Mouse (Mus musculus) heart, embryonic 13.5 days (tissue): ENCODE results near the gene Zswim3. TPM values are rescaled to one million over a fixed set of nuclear protein-coding genes. Genes with fewer than 3 reads are reported as not detected.
"Not testable (repeated sequence)": the region's sequence is repeated elsewhere in the genome, so short reads cannot be mapped to it uniquely, and the experiment has no call there.

ENCODE experiments used
- ATAC-seq: fragments of 200-750 bp; cut with Nextera tagmentation; 2 replicates; pipeline ENCODE4 v1.8.0; 2017; ENCODE audit warnings: moderate TSS enrichment; ENCODE audit not compliant: insufficient number of reproducible peaks, low FRiP score, low TSS enrichment; ENCODE audit errors: extremely low read depth
- H3K27ac ChIP-seq: fragments of 300-500 bp; sonication (generic); replicated peaks from 2 replicates; pipeline ENCODE4 v1.5.1; 2015; ENCODE audit warnings: moderate library complexity, mild to moderate bottlenecking, inconsistent platforms
- H3K27me3 ChIP-seq: fragments of 300-500 bp; sonication (generic); replicated peaks from 2 replicates; pipeline ENCODE4 v1.6.1; 2015; ENCODE audit warnings: mild to moderate bottlenecking, inconsistent platforms
- H3K36me3 ChIP-seq: fragments of 300-500 bp; sonication (generic); 2 replicates; pipeline ENCODE4 v1.6.1; 2015; ENCODE audit warnings: mild to moderate bottlenecking, inconsistent platforms
- H3K4me1 ChIP-seq: fragments of 300-500 bp; sonication (generic); 2 replicates; pipeline ENCODE4 v1.6.1; 2015; ENCODE audit warnings: inconsistent platforms
- H3K4me2 ChIP-seq: fragments of 300-500 bp; sonication (generic); 2 replicates; pipeline ENCODE4 v1.6.1; 2015; ENCODE audit warnings: inconsistent platforms, mild to moderate bottlenecking, moderate library complexity
- H3K4me3 ChIP-seq: fragments of 300-500 bp; sonication (generic); 2 replicates; pipeline ENCODE4 v1.5.1; 2015; ENCODE audit warnings: moderate library complexity, mild to moderate bottlenecking, inconsistent platforms
- H3K9ac ChIP-seq: fragments of 300-500 bp; sonication (generic); 2 replicates; pipeline ENCODE4 v1.6.1; 2015; ENCODE audit warnings: inconsistent platforms, mild to moderate bottlenecking, moderate library complexity
- H3K9me3 ChIP-seq: fragments of 300-500 bp; sonication (generic); 2 replicates; pipeline ENCODE4 v1.6.1; 2016; ENCODE audit warnings: inconsistent platforms
- WGBS: fragments of 180-500 bp; shearing (Covaris S2); methylation state at CpG from one replicate; pipeline ENCODE4 v1.1.7; 2015; ENCODE audit warnings: mixed read lengths; 5-methylcytosine and 5-hydroxymethylcytosine counted together
- polyA plus RNA-seq: library from polyadenylated mRNA; unstranded; fragments of >200 nt; fragmentation: Nextera tagmentation; extraction: Ambion mirVana; gene quantifications from 2 replicates; pipeline ENCODE4 v1.2.1, GENCODE M21; 2015

Zswim3 gene
- polyA plus RNA-seq, 1 experiment from 2014 or later = 5.0 TPM

DNA sequence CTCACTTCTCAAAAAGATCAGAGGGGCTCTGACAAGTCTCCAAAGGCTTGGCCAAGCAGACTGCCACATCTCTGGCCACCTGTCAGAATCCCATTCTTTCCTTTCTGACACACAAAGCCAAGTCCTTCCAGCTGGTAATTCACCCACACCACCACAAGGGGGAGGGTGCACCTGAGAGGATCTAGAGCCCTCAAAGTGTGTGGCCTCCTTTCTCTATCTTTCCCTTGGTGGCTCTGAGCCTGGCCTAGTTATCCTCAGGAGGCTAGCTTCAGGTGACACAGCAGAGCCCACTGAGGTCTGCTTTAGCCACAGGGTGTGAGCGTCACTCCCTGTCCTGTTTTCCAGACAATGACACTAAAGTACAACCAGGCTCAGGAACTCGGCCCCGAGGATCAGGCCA is 11.7 kb upstream of the Zswim3 start:
- ATAC-seq = no peak
- Histone ChIP-seq H3K4me2 (no peak overlapping the region), H3K4me1 (peaks cover 24% of the 10 kb centered on the region), H3K27me3 (no peaks in the 10 kb centered on the region), H3K9ac (peak overlapping the region; percentile 29; the same call in 1 of the 2 replicates), H3K36me3 (peaks cover 92% of the 10 kb centered on the region), H3K27ac (peak overlapping the region; percentile 75), H3K4me3 (no peak overlapping the region), H3K9me3 (no peaks in the 10 kb centered on the region)
- WGBS = 47% methylated on average over 3 of the region's 3 CpGs

DNA sequence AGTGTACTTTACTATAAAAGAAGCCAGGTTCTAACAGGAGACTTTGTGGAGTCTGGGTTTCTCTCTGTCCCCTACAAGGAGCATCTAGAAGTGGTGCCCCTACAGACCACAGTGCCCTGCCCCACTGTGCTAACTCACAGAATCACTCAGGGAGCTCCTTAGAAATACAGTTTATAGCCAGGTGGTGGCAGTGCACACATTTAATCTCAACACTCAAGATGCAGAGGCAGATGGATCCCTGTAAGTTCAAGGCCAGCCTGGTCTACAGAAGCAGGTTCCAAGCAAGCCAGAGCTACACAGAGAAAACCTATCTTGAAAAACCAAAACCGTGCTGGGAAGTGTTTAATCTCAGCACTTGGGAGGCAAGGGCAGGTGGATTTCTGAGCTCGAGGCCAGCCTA is 11.1 kb upstream of the Zswim3 start:
- Histone ChIP-seq H3K36me3 (peaks cover 92% of the 10 kb centered on the region), H3K9ac (peak overlapping the region; percentile 57; the same call in 1 of the 2 replicates), H3K4me2 (no peak overlapping the region), H3K9me3 (no peaks in the 10 kb centered on the region), H3K27ac (peak overlapping the region; percentile 75), H3K27me3 (no peaks in the 10 kb centered on the region), H3K4me1 (peaks cover 19% of the 10 kb centered on the region), H3K4me3 (no peak overlapping the region)
- no peak for ATAC-seq
- WGBS = 90% methylated on average over 2 of the region's 2 CpGs

DNA sequence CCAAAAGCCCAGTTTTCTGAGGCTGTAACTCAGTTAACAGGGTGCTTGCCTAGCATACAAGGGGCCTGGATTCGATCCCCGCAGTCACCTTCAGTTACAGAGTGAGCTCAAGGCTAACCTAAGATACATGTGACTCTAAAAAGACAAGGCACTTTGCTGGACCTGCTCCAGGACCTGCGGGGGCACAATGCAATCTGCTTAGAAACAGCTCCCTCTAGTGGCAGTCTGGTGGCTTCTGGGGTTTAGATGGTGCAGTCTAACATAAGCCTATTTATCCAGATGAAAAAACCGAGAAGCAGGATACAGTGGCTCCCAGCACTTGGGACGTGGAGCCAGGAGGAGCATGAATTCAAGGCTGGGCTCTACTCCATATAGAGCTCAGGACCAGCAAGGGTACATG is 10.6 kb upstream of the Zswim3 start:
- Histone ChIP-seq H3K4me2 (no peak overlapping the region), H3K36me3 (peaks cover 93% of the 10 kb centered on the region)
- 29% methylated on average over 5 of the region's 5 CpGs for WGBS

DNA sequence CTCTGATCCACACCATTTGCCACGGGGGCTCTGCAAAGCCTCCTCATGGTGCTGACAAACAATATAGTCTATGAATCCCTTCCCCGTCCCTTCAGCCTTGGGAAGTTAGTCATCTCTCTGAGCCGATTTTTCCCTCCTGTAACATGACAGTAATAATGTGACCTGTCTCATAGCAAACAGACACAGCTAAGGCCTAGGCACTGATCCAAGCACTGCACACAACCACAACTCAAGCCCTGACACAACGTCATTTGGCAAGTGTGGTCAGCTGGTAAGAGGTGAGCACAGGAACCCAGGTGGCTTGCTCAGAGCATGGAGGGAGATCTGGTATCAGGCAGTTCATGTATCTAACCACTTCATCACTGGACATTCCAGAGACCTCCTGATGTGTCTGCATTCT is 9.0 kb upstream of the Zswim3 start:
- WGBS = 76% methylated on average over 4 of the region's 4 CpGs
- no peaks in the 10 kb centered on the region for H3K9me3 ChIP-seq
- H3K9ac ChIP-seq = no peak overlapping the region
- H3K4me3 ChIP-seq = no peak overlapping the region
- no peaks in the 10 kb centered on the region for H3K27me3 ChIP-seq
- peaks cover 92% of the 10 kb centered on the region for H3K36me3 ChIP-seq
- H3K27ac ChIP-seq = no peak overlapping the region
- H3K4me1 ChIP-seq = peaks cover 16% of the 10 kb centered on the region
- no peak overlapping the region for H3K4me2 ChIP-seq
- no peak for ATAC-seq

More for the DNA sequence above, 10.6 kb upstream of the Zswim3 start:
- Histone ChIP-seq H3K27me3 (no peaks in the 10 kb centered on the region), H3K4me1 (peaks cover 16% of the 10 kb centered on the region), H3K9ac (no peak overlapping the region), H3K27ac (peak overlapping the region; percentile 75), H3K4me3 (no peak overlapping the region), H3K9me3 (no peaks in the 10 kb centered on the region)
- no peak for ATAC-seq

DNA sequence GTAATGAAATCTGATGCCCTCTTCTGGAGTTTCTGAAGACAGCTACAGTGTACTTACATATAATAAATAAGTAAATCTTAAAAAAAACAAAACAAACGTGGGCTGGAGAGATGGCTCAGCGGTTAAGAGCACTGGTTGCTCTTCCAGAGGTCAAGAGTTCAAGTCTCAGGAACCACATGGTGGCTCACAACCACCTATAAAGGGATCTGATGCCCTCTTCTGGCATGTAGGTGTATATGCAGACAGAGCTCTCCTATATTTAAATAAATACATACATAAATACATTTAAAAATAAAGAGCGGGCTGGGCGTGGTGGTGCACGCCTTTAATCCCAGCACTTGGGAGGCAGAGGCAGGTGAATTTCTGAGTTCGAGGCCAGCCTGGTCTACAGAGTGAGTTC is 6.3 kb upstream of the Zswim3 start:
- H3K4me2 ChIP-seq, H3K27ac ChIP-seq, H3K9ac ChIP-seq, ATAC-seq, H3K9me3 ChIP-seq, H3K4me3 ChIP-seq, H3K27me3 ChIP-seq: not testable (repeated sequence)
- Histone ChIP-seq H3K36me3 (peaks cover 85% of the 10 kb centered on the region), H3K4me1 (peaks cover 16% of the 10 kb centered on the region)
- WGBS = 76% methylated on average over 6 of the region's 6 CpGs

DNA sequence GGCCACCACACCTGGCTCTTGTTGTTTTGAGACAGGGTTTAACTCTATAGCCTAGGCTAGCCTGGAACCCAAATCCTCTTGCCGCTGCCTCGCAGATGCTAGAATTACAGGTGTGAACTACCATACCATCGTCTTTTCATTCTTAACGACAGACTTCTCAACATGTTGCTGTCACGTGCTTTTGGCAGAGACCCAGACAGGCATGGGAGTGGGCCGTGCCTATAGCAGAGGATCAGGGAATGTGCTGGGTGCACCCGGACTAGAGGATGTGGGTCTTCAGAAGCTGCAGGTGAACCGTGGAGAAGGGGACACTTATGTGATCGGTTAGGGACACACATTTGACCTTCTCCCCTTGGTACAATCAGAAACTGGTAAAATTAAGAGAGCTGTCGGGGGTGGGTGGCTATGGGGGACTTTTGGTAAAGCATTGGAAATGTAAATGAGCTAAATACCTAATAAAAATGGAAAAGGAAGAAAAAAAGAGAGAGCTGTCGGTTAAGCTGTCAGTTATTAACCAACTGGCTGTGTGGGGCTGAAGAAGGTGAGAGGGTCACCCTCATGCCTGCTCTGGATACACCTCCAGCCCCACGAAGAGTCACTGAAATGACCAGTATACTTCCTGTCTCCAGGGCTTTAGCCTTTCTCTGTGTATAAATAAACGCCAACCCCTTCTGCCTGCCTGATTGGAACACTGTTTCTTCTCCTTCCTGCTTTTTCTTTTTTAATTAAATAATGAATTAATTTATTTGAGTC is 4.5 kb upstream of the Zswim3 start:
- Histone ChIP-seq H3K4me3 (no peak overlapping the region), H3K4me1 (peaks cover 18% of the 10 kb centered on the region), H3K27me3 (no peaks in the 10 kb centered on the region), H3K4me2 (no peak overlapping the region), H3K9ac (no peak overlapping the region), H3K9me3 (no peaks in the 10 kb centered on the region), H3K36me3 (peaks cover 70% of the 10 kb centered on the region), H3K27ac (no peak overlapping the region)
- WGBS = 86% methylated on average over 13 of the region's 13 CpGs
- no peak for ATAC-seq

DNA sequence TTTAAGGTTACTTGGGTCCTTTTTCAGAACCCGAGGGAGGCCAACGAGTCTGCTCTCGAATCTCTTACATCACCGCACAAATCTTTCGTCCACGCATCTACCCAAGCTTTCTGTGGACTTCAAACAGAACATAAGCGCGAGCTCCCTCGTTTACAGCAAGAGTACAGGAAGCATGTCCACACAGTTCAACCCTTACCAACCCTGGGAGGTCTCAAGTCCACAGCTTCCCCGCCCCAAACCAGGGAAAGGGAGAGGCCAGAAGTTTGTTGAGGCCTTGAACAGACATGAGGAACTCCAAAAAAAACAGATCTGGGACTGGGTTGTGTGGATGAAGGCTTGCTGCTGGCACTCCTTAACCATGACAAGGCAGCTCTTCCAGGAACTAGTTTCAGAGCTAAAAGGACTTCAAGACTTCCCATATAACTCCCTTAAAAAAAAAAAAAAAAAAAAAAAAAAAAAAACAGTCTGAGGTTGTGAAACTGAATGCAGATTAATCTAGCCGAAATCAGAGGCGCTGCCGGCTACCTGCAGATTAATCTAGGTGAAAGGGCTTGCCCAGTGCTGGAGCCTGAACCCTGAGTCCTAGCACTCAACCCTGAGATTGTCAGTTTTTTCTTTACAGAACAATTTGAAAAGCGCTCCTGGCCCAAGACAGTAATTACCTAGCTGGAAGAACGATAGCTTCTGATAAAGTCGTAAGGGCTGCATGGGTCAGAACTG is 1.5 kb upstream of the Zswim3 start:
- ATAC-seq = no peak
- Histone ChIP-seq H3K9me3 (no peaks in the 10 kb centered on the region), H3K4me2 (peak overlapping the region; percentile 79), H3K4me1 (peaks cover 33% of the 10 kb centered on the region), H3K27ac (0 out of 2 replicates have a peak overlapping the region, but pooled peaks have one; percentile 84), H3K27me3 (no peaks in the 10 kb centered on the region), H3K4me3 (peak overlapping the region; percentile 80), H3K9ac (peak overlapping the region; percentile 93), H3K36me3 (peaks cover 43% of the 10 kb centered on the region)
- WGBS = 90% methylated on average over 16 of the region's 16 CpGs

DNA sequence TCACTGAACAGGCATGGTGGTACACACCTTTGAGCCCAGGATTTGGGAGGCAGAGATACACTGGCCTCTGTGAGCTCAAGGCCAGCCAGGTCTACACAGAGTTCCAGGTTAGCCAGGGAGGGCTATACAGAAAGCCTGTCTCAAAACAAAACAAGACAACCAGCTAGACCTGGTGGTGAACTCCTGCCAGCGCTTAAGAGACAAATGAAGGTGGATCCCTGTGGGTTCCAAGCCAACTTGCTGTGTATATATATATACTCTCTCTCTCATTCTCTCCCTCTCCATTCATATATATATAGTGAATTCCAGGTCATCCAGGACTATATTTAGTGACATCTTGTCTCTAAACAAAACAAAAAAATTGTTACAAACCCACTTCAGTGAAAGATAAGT is 981 bp upstream of the Zswim3 start:
- Histone ChIP-seq H3K27ac (peak overlapping the region; percentile 84), H3K4me2 (peak overlapping the region; percentile 79), H3K36me3 (peaks cover 43% of the 10 kb centered on the region), H3K9ac (peak overlapping the region; percentile 93), H3K4me1 (peaks cover 33% of the 10 kb centered on the region), H3K27me3 (no peaks in the 10 kb centered on the region), H3K4me3 (peak overlapping the region; percentile 80), H3K9me3 (no peaks in the 10 kb centered on the region)
- 50% methylated on average over 1 of the region's 1 CpGs for WGBS
- ATAC-seq = no peak

DNA sequence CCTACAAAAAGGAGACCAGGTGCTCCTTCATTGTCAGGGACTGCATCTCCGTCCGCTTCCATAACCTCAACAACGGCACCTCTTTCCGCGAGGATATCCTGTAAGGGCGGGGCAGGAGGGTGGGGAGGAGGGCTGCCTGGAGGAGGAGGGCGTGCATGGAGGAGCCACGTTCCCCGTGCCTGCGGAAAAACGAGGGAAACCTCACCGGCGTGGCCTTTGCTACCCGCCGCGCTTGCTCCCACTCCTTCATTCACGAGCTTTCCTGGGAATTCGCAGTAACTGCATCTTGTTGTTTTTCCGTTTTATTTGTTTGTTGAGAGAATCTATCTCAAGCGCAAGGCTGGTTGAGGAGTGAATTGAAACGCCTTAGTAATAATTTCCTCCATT is 427 bp downstream of the Zswim3 start:
- Histone ChIP-seq H3K4me1 (peaks cover 33% of the 10 kb centered on the region), H3K9me3 (no peaks in the 10 kb centered on the region), H3K27ac (peak overlapping the region; percentile 83), H3K27me3 (no peaks in the 10 kb centered on the region), H3K4me2 (peak overlapping the region; percentile 85), H3K36me3 (peaks cover 33% of the 10 kb centered on the region), H3K4me3 (peak overlapping the region; percentile 80), H3K9ac (peak overlapping the region; percentile 89)
- 2% methylated on average over 21 of the region's 21 CpGs for WGBS
- peak; percentile 53 for ATAC-seq

DNA sequence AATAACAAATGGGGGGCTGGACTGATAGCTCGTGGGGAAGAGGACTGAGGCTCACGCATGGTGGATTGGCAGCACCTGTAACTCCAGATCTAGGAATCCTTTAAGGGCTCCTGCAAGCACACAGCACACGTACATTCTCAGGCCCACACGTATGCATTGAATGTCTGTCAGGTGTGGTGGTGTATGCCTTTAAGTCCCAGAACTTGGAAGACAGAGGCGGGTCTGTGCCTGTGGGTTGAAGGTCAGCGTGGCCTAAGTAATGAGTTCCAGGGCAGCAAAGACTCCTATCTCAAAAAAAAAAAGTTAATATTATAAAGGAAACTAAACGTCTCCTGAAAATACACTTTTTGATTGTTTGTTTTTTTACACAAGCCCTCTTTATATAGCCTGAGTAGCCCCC is 1.7 kb downstream of the Zswim3 start:
- WGBS = 73% methylated on average over 7 of the region's 7 CpGs
- Histone ChIP-seq H3K4me2 (peak overlapping the region; percentile 85; the same call in 1 of the 2 replicates), H3K27ac (no peak overlapping the region), H3K36me3 (peaks cover 23% of the 10 kb centered on the region), H3K4me3 (no peak overlapping the region), H3K9ac (no peak overlapping the region), H3K4me1 (peaks cover 33% of the 10 kb centered on the region), H3K9me3 (no peaks in the 10 kb centered on the region), H3K27me3 (no peaks in the 10 kb centered on the region)
- ATAC-seq = no peak

DNA sequence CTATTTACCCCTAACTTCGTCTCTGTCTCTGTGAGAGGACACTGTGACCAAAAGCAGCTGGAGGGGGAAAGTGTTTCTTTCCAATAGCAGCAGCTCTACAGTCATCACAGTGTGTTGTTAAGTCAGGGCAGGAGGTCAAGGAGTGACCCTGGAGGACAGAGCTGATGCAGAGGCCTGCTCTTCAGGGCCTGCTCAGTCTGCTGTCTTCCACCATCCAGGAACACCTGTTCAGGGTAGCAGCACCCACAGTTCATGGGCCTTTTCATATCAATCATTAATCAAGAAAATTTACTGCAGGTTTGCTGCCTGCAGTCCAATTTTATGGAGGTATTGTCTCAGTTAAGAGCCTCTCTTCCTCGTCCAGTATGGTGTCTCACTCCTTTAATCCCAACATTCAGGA is 8.7 kb downstream of the Zswim3 start:
- ATAC-seq = no peak
- Histone ChIP-seq H3K4me2 (no peak overlapping the region), H3K9ac (no peak overlapping the region), H3K9me3 (no peaks in the 10 kb centered on the region), H3K27ac (no peak overlapping the region), H3K27me3 (no peaks in the 10 kb centered on the region), H3K4me1 (peaks cover 19% of the 10 kb centered on the region), H3K36me3 (peaks cover 12% of the 10 kb centered on the region), H3K4me3 (no peak overlapping the region)
- 62% methylated on average over 2 of the region's 2 CpGs for WGBS
